17 mouse cellular contexts compared by ENCODE assay signal in the genomic region with DNA sequence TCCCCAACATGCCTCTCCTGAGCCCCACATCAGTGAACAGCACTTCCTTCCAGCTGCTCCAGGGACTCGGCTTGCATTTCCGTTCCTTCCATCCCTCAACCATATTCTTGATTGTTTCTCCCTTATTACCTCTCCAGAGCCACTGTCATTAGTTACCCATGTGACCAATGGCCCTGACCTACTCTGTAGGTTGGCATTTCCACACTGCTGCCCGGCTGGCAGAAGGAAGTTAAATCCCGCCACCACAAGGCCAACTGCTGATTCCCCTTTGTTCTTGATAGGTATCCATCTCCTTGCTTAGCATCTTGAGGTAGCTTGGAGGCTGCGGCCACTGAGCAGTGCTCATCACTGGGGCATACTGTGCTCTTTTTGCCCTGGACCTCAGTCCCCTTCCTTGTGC.
"Had no signal": no experiment of that assay in that cellular context is flagged by ENCODE, and none has a peak within 500 bp of the region (broad histone marks: within the 10 kb centered on the region; RNA-seq: fewer than 3 reads in every experiment).

No protein-coding gene starts in this region.

- H3K9ac ChIP-seq: lung, embryonic 15.5 days; midbrain, embryonic 13.5 days; midbrain, embryonic 15.5 days; neural tube, embryonic 12.5 days; stomach, embryonic 15.5 days had no signal

- H3K4me2 ChIP-seq: lung, embryonic 15.5 days; midbrain, embryonic 11.5 days; midbrain, embryonic 13.5 days; midbrain, embryonic 15.5 days; neural tube, embryonic 12.5 days; stomach, embryonic 15.5 days had no signal

- ATAC-seq: lung, postnatal 0 days; midbrain, embryonic 13.5 days; midbrain, embryonic 15.5 days had no signal

- H3K27ac ChIP-seq: lung, embryonic 15.5 days; macrophage; midbrain, embryonic 13.5 days; midbrain, embryonic 15.5 days; neural tube, embryonic 12.5 days; stomach, embryonic 15.5 days; stomach, postnatal 0 days had no signal

- H3K36me3 ChIP-seq: lung, embryonic 15.5 days; midbrain, embryonic 13.5 days; midbrain, embryonic 15.5 days; neural tube, embryonic 12.5 days; stomach, embryonic 15.5 days had no signal

- H3K27me3 ChIP-seq: lung, embryonic 15.5 days; megakaryocyte, embryonic 14.5 days; midbrain, embryonic 13.5 days; midbrain, embryonic 15.5 days; neural tube, embryonic 12.5 days; stomach, embryonic 15.5 days had no signal

- H3K4me1 ChIP-seq: lung, embryonic 15.5 days; megakaryocyte, embryonic 14.5 days; midbrain, embryonic 13.5 days; midbrain, embryonic 15.5 days; neural tube, embryonic 12.5 days; stomach, embryonic 15.5 days had no signal

- H3K4me3 ChIP-seq: lung, embryonic 15.5 days; megakaryocyte, embryonic 14.5 days; midbrain, embryonic 13.5 days; midbrain, embryonic 15.5 days; neural tube, embryonic 12.5 days; stomach, embryonic 15.5 days had no signal

- DNase-seq: lung, adult 2 months; lung, postnatal 14 days; lung, postnatal 36 days; right cerebral cortex, postnatal 14 days; thymus, adult 2 months; thymus, postnatal 25 days; thymus, postnatal 4 days had no signal

- H3K9me3 ChIP-seq: lung, embryonic 15.5 days; megakaryocyte, embryonic 14.5 days; midbrain, embryonic 13.5 days; midbrain, embryonic 15.5 days; neural tube, embryonic 12.5 days; stomach, embryonic 15.5 days had no signal
